Mouse (Mus musculus): Measurements from ENCODE around the gene Tmem132c.

- TF ChIP-seq CTCF (IDR thresholded peaks at IDR 0.05; ENCODE audit: low read depth, low read length) = no peak
- TF ChIP-seq POLR2A (IDR thresholded peaks at IDR 0.05; ENCODE audit: extremely low read depth, insufficient read depth, low read length) = no peak
Measured at GRCm38 (mm10) chr5:127482342-127482741, 240.7 kb downstream of the Tmem132c start.
